Mouse (Mus musculus) liver, adult 2 months (tissue): ENCODE data around the gene Dnmt3b. TPM values are rescaled to one million over a fixed set of nuclear protein-coding genes. Genes with fewer than 3 reads are reported as not detected.

Experiments
- DNase-seq: peaks from one replicate; pipeline ENCODE4 v3.0.0-alpha.2; 2011; ENCODE audit warnings: low read depth, low spot score; ENCODE audit errors: extremely low read depth
- H3K27ac ChIP-seq: fragments of 200-500 bp; replicated peaks from 2 replicates; pipeline ENCODE4 v1.5.1; 2012; ENCODE audit warnings: low read depth, mild to moderate bottlenecking, control low read depth, inconsistent platforms, low read length; ENCODE audit not compliant: insufficient read depth
- H3K27me3 ChIP-seq: fragments of 200-500 bp; 2 replicates; pipeline ENCODE4 v1.6.1; 2012; ENCODE audit warnings: mild to moderate bottlenecking, moderate library complexity, low read length, inconsistent platforms; ENCODE audit not compliant: control insufficient read depth, insufficient read depth
- H3K36me3 ChIP-seq: fragments of 200-500 bp; 2 replicates; pipeline ENCODE4 v1.6.1; 2012; ENCODE audit warnings: low read length, inconsistent platforms; ENCODE audit not compliant: control insufficient read depth, insufficient read depth
- H3K4me1 ChIP-seq: fragments of 200-500 bp; 2 replicates; pipeline ENCODE4 v1.6.1; 2011; ENCODE audit warnings: low read length; ENCODE audit not compliant: control insufficient read depth, insufficient read depth
- H3K4me3 ChIP-seq: fragments of 200-500 bp; 2 replicates; pipeline ENCODE4 v1.5.1; 2011; ENCODE audit warnings: low read depth, mild to moderate bottlenecking, control low read depth, low read length, moderate library complexity; ENCODE audit not compliant: insufficient read depth
- H3K79me2 ChIP-seq: fragments of 200-500 bp; 2 replicates; pipeline ENCODE4 v1.6.1; 2012; ENCODE audit warnings: inconsistent platforms, mild to moderate bottlenecking, low read length, moderate library complexity; ENCODE audit not compliant: control insufficient read depth, insufficient read depth
- H3K9ac ChIP-seq: fragments of 200-500 bp; 2 replicates; pipeline ENCODE4 v1.6.1; 2012; ENCODE audit warnings: low read depth, mild to moderate bottlenecking, control low read depth, inconsistent platforms, low read length
- CTCF ChIP-seq: fragments of 200-500 bp; IDR thresholded peaks from 2 replicates; pipeline ENCODE4 v1.5.1; 2011; ENCODE audit warnings: low read depth, low read length, control low read depth
- POLR2A ChIP-seq: fragments of 200-500 bp; IDR thresholded peaks from 2 replicates; pipeline ENCODE4 v1.6.1; 2011; ENCODE audit warnings: low read length, control low read depth; ENCODE audit not compliant: insufficient read depth; ENCODE audit errors: extremely low read depth
- WGBS: fragments of 180-500 bp; shearing (Covaris S2); methylation state at CpG from one replicate; pipeline ENCODE4 v1.1.7; 2018; 5-methylcytosine and 5-hydroxymethylcytosine counted together
- polyA plus RNA-seq: library from polyadenylated mRNA; depleted of rRNA; stranded (reverse); fragments of >200 nt; gene quantifications from 2 replicates; pipeline ENCODE4 v1.2.3, GENCODE M21; 2012; rRNA removed
- total RNA-seq: library from RNA; depleted of rRNA; stranded (reverse); fragments of >200 nt; gene quantifications from 2 replicates; pipeline ENCODE4 v1.2.3, GENCODE M21; 2014; rRNA removed

The Dnmt3b gene
- total and polyA plus RNA-seq, 2 experiments: 0.65 to 3.4 TPM

GRCm38 (mm10) chr2:153724871-153725270 lies 75.6 kb downstream of the Dnmt3b start:
- no peaks in the 10 kb centered on the region for H3K27me3 ChIP-seq
- no peak for TF ChIP-seq CTCF
- TF ChIP-seq POLR2A: no peak
- no peak for DNase-seq
- H3K79me2 ChIP-seq: no peaks in the 10 kb centered on the region
- H3K9ac ChIP-seq: no peak overlapping the region
- no peaks in the 10 kb centered on the region for H3K4me1 ChIP-seq
- no peak overlapping the region for H3K27ac ChIP-seq
- no peak overlapping the region for H3K4me3 ChIP-seq
- 95% methylated on average over 2 of the region's 2 CpGs for WGBS
- no peaks in the 10 kb centered on the region for H3K36me3 ChIP-seq

- Histone ChIP-seq H3K27me3 (no peaks in the 10 kb centered on the region), H3K4me3 (no peak overlapping the region), H3K9ac (no peak overlapping the region), H3K79me2 (no peaks in the 10 kb centered on the region), H3K36me3 (no peaks in the 10 kb centered on the region), H3K27ac (no peak overlapping the region), H3K4me1 (no peaks in the 10 kb centered on the region)
- DNase-seq: no peak
- TF ChIP-seq CTCF: no peak
- TF ChIP-seq POLR2A: no peak
- WGBS: 97% methylated on average over 4 of the region's 4 CpGs
Observed at GRCm38 (mm10) chr2:153725291-153725690, 76.0 kb downstream of the Dnmt3b start.

DNA sequence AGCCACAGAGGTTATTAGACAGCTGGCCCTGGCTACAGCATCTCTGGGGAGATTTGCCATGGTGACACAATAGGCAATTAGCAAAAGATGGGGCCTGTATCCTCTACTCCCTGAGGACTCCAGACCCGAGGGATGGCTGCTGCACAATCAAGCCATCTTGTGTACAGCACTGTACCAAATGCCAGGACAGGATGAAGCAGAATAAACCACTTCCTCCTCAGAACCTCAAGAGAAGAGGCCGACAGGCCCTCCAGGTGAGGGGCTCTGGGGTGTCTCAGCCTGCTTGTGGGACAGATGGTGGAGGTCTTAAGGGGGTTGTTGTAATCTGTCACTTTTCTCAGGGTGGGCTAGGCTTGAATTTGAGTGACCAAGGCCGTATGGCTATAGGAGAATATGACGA lies 84.8 kb downstream of the Dnmt3b start:
- no peak overlapping the region for H3K27ac ChIP-seq
- H3K4me1 ChIP-seq: no peaks in the 10 kb centered on the region
- H3K4me3 ChIP-seq: no peak overlapping the region
- DNase-seq: no peak
- H3K79me2 ChIP-seq: no peaks in the 10 kb centered on the region
- H3K36me3 ChIP-seq: no peaks in the 10 kb centered on the region
- TF ChIP-seq CTCF (no peak), POLR2A (no peak)
- 78% methylated on average over 4 of the region's 4 CpGs for WGBS
- H3K9ac ChIP-seq: no peak overlapping the region
- H3K27me3 ChIP-seq: no peaks in the 10 kb centered on the region

Other genes starting within 250 kb of the Dnmt3b start
- gene 4930404H24Rik, start 156.7 kb upstream of the Dnmt3b start, total RNA-seq: not detected in 2 replicates
- not detected in 2 replicates for gene 4930404H24Rik, start 156.7 kb upstream of the Dnmt3b start, polyA plus RNA-seq
- 0.18 and 0.34 TPM in 2 replicates for gene Nol4l, start 119.5 kb upstream of the Dnmt3b start, total RNA-seq
- 0.44 and 0.80 TPM in 2 replicates for gene Nol4l, start 119.5 kb upstream of the Dnmt3b start, polyA plus RNA-seq
- 6.3 and 8.0 TPM in 2 replicates for gene Commd7, start 16.7 kb upstream of the Dnmt3b start, total RNA-seq
- 12.2 and 13.7 TPM in 2 replicates for gene Commd7, start 16.7 kb upstream of the Dnmt3b start, polyA plus RNA-seq
- not detected in 2 replicates for gene Dnmt3c, start 47.2 kb downstream of the Dnmt3b start, total RNA-seq
- not detected in 2 replicates for gene Dnmt3c, start 47.2 kb downstream of the Dnmt3b start, polyA plus RNA-seq
- gene Mapre1, start 91.8 kb downstream of the Dnmt3b start, total RNA-seq: 6.6 and 7.9 TPM in 2 replicates
- 2.7 and 3.0 TPM in 2 replicates for gene Mapre1, start 91.8 kb downstream of the Dnmt3b start, polyA plus RNA-seq
- not detected in 2 replicates for gene Efcab8, start 130.5 kb downstream of the Dnmt3b start, total RNA-seq
- 0.02 TPM in 1 of 2 replicates, not detected in the other for gene Efcab8, start 130.5 kb downstream of the Dnmt3b start, polyA plus RNA-seq
- gene Sun5, start 221.6 kb downstream of the Dnmt3b start, total RNA-seq: not detected in 2 replicates
- not detected in 2 replicates for gene Sun5, start 221.6 kb downstream of the Dnmt3b start, polyA plus RNA-seq
- gene Bpifb2, start 225.6 kb downstream of the Dnmt3b start, total RNA-seq: not detected in 2 replicates
- not detected in 2 replicates for gene Bpifb2, start 225.6 kb downstream of the Dnmt3b start, polyA plus RNA-seq